Mouse (Mus musculus) forebrain, embryonic 15.5 days (tissue): ENCODE results near the gene Map3k14. TPM values are rescaled to one million over a fixed set of nuclear protein-coding genes. Genes with fewer than 3 reads are reported as not detected.
A peak's percentile ranks its signal among the peaks of the same experiment; 100 is the strongest.

ENCODE experiments used
- ATAC-seq: fragments of 200-750 bp; cut with Nextera tagmentation; replicated peaks from 2 replicates; pipeline ENCODE4 v1.8.0; 2017; ENCODE audit warnings: mild to moderate bottlenecking, moderate TSS enrichment, moderate library complexity
- H3K27ac ChIP-seq: fragments of 300-500 bp; sonication (generic); replicated peaks from 2 replicates; pipeline ENCODE4 v1.5.1; 2015; ENCODE audit warnings: mild to moderate bottlenecking, inconsistent platforms
- H3K27me3 ChIP-seq: fragments of 300-500 bp; sonication (generic); 2 replicates; pipeline ENCODE4 v1.6.1; 2015; ENCODE audit warnings: inconsistent platforms
- H3K36me3 ChIP-seq: fragments of 300-500 bp; sonication (generic); 2 replicates; pipeline ENCODE4 v1.6.1; 2015; ENCODE audit warnings: mild to moderate bottlenecking, inconsistent platforms
- H3K4me1 ChIP-seq: fragments of 300-500 bp; sonication (generic); 2 replicates; pipeline ENCODE4 v1.6.1; 2015; ENCODE audit warnings: inconsistent platforms
- H3K4me2 ChIP-seq: fragments of 300-500 bp; sonication (generic); replicated peaks from 2 replicates; pipeline ENCODE4 v1.6.1; 2015; ENCODE audit warnings: mild to moderate bottlenecking, inconsistent platforms
- H3K4me3 ChIP-seq: fragments of 300-500 bp; sonication (generic); 2 replicates; pipeline ENCODE4 v1.5.1; 2015; ENCODE audit warnings: mild to moderate bottlenecking, inconsistent platforms
- H3K9ac ChIP-seq: fragments of 300-500 bp; sonication (generic); replicated peaks from 2 replicates; pipeline ENCODE4 v1.6.1; 2015; ENCODE audit warnings: mild to moderate bottlenecking, inconsistent platforms
- H3K9me3 ChIP-seq: fragments of 300-500 bp; sonication (generic); 2 replicates; pipeline ENCODE4 v1.6.1; 2016; ENCODE audit warnings: inconsistent platforms
- WGBS: fragments of 180-500 bp; shearing (Covaris S2); methylation state at CpG from one replicate; pipeline ENCODE4 v1.1.7; 2015; ENCODE audit warnings: mixed read lengths; 5-methylcytosine and 5-hydroxymethylcytosine counted together
- polyA plus RNA-seq: library from polyadenylated mRNA; unstranded; fragments of >200 nt; fragmentation: Nextera tagmentation; extraction: Ambion mirVana; gene quantifications from 2 replicates; pipeline ENCODE4 v1.2.1, GENCODE M21; 2015

The Map3k14 gene
- polyA plus RNA-seq, 1 experiment from 2014 or later: 3.9 TPM

- Histone ChIP-seq H3K4me2 (peak overlapping the region; percentile 88; the same call in 1 of the 2 replicates), H3K4me1 (peaks cover 46% of the 10 kb centered on the region), H3K9ac (no peak overlapping the region), H3K27me3 (no peaks in the 10 kb centered on the region), H3K4me3 (no peak overlapping the region), H3K27ac (peak overlapping the region; percentile 89), H3K36me3 (no peaks in the 10 kb centered on the region), H3K9me3 (no peaks in the 10 kb centered on the region)
- 77% methylated on average over 4 of the region's 4 CpGs for WGBS
- ATAC-seq: no peak
Observed at GRCm38 (mm10) chr11:103268350-103268749, 1.1 kb upstream of the Map3k14 start.

GRCm38 (mm10) chr11:103266729-103267345 lies 435 bp downstream of the Map3k14 start:
- WGBS: under 1% methylated on average over 42 of the region's 42 CpGs
- Histone ChIP-seq H3K27me3 (no peaks in the 10 kb centered on the region), H3K4me3 (peak overlapping the region; percentile 71), H3K4me1 (peaks cover 53% of the 10 kb centered on the region), H3K36me3 (no peaks in the 10 kb centered on the region), H3K4me2 (peak overlapping the region; percentile 88), H3K9ac (peak overlapping the region; percentile 75), H3K9me3 (no peaks in the 10 kb centered on the region), H3K27ac (peak overlapping the region; percentile 89)
- ATAC-seq: peak; percentile 82

DNA sequence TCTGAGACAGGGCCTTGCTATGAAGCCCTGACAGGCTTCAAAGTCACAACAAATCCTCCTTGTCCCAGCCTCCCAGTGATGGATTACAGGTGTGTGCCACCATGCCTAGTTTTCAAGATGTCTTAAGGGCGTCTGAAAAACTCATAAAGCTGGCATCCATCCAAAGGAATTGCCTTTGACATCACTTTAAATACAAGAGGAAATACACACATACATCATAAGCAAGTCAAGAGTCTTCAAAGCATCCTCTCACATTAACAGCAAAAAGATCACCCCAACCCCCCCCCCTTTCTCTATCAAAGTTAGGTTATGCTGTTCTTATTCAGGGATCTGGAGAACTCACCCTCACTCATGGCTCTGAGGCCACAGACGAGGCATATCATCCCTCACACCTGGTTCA lies 1.4 kb downstream of the Map3k14 start:
- no peaks in the 10 kb centered on the region for H3K9me3 ChIP-seq
- H3K4me3 ChIP-seq: peak overlapping the region; percentile 71
- H3K4me2 ChIP-seq: peak overlapping the region; percentile 88
- H3K36me3 ChIP-seq: no peaks in the 10 kb centered on the region
- H3K27ac ChIP-seq: no peak overlapping the region
- no peak overlapping the region for H3K9ac ChIP-seq
- WGBS: 57% methylated on average over 2 of the region's 2 CpGs
- H3K27me3 ChIP-seq: no peaks in the 10 kb centered on the region
- H3K4me1 ChIP-seq: peaks cover 53% of the 10 kb centered on the region
- no peak for ATAC-seq

- H3K4me2 ChIP-seq: peak overlapping the region; percentile 32
- 0 out of 2 replicates have a peak overlapping the region, but pooled peaks have one; percentile 17 for H3K9ac ChIP-seq
- WGBS: 20% methylated on average over 7 of the region's 7 CpGs
- no peaks in the 10 kb centered on the region for H3K36me3 ChIP-seq
- peaks cover 53% of the 10 kb centered on the region for H3K4me1 ChIP-seq
- no peak overlapping the region for H3K27ac ChIP-seq
- H3K27me3 ChIP-seq: no peaks in the 10 kb centered on the region
- no peak overlapping the region for H3K4me3 ChIP-seq
- no peak for ATAC-seq
- no peaks in the 10 kb centered on the region for H3K9me3 ChIP-seq
Observed at GRCm38 (mm10) chr11:103265211-103265610, 2.1 kb downstream of the Map3k14 start.

GRCm38 (mm10) chr11:103264427-103265005 lies 2.8 kb downstream of the Map3k14 start:
- ATAC-seq: no peak
- no peaks in the 10 kb centered on the region for H3K9me3 ChIP-seq
- peak overlapping the region; percentile 20; the same call in 1 of the 2 replicates for H3K9ac ChIP-seq
- peak overlapping the region; percentile 51 for H3K27ac ChIP-seq
- peaks cover 53% of the 10 kb centered on the region for H3K4me1 ChIP-seq
- H3K36me3 ChIP-seq: no peaks in the 10 kb centered on the region
- no peak overlapping the region for H3K4me3 ChIP-seq
- 53% methylated on average over 20 of the region's 20 CpGs for WGBS
- peak overlapping the region; percentile 9; the same call in 1 of the 2 replicates for H3K4me2 ChIP-seq
- H3K27me3 ChIP-seq: no peaks in the 10 kb centered on the region

- WGBS: 39% methylated on average over 10 of the region's 10 CpGs
- H3K9me3 ChIP-seq: no peaks in the 10 kb centered on the region
- H3K27ac ChIP-seq: 0 out of 2 replicates have a peak overlapping the region, but pooled peaks have one; percentile 20
- peak overlapping the region; percentile 25; the same call in 1 of the 2 replicates for H3K9ac ChIP-seq
- H3K4me3 ChIP-seq: no peak overlapping the region
- H3K36me3 ChIP-seq: no peaks in the 10 kb centered on the region
- no peaks in the 10 kb centered on the region for H3K27me3 ChIP-seq
- H3K4me2 ChIP-seq: no peak overlapping the region
- peaks cover 51% of the 10 kb centered on the region for H3K4me1 ChIP-seq
- no peak for ATAC-seq
Observed at GRCm38 (mm10) chr11:103263551-103263950, 3.7 kb downstream of the Map3k14 start.

DNA sequence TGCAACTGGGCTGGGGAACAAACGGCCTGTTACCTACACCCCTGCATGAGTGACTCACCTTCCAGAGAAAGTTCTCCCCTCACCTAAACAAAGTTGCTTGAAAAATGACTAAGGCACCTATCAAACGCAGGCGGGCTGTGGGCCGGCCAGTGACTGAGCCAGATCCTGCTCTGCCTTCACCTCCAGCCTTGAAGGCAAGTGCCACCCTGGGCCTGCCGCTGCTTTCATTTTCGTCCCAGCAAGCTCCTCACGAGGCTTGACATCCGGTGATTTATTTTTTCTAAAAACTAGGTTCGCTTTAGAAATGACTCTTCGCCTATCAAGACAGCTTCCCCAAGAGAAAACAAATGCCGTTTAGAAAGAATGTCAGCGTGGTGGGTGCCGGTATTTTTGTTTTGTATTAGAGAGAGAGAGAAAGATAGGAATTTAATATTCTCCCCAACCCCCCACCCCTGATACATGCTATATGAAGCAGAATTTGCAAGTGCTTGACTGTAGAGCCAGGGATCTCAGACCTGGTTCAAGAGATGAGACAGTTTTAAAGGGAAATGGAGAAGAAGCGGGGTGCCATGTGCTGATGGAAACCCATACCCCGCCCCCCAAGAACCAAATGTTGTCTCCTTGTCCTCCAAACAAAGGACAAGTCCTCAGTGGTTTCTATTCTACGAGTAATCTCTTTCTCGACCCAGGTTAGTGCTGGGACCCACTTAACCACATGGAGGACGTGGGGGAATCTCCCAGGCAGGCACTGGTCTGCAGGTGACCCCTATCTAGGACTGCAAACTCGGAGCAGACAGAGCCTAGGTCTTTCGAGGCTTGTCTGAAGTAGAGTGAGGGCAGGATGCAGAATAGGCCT lies 4.6 kb downstream of the Map3k14 start:
- Histone ChIP-seq H3K4me2 (no peak overlapping the region), H3K27me3 (no peaks in the 10 kb centered on the region), H3K4me1 (peaks cover 43% of the 10 kb centered on the region), H3K36me3 (no peaks in the 10 kb centered on the region), H3K27ac (no peak overlapping the region), H3K9me3 (no peaks in the 10 kb centered on the region), H3K9ac (no peak overlapping the region), H3K4me3 (no peak overlapping the region)
- ATAC-seq: no peak
- 77% methylated on average over 20 of the region's 20 CpGs for WGBS

GRCm38 (mm10) chr11:103261671-103262411 lies 5.4 kb downstream of the Map3k14 start:
- H3K27me3 ChIP-seq: no peaks in the 10 kb centered on the region
- no peak overlapping the region for H3K4me3 ChIP-seq
- no peaks in the 10 kb centered on the region for H3K9me3 ChIP-seq
- ATAC-seq: no peak
- 90% methylated on average over 7 of the region's 7 CpGs for WGBS
- H3K4me1 ChIP-seq: peaks cover 42% of the 10 kb centered on the region
- no peak overlapping the region for H3K9ac ChIP-seq
- H3K27ac ChIP-seq: no peak overlapping the region
- H3K4me2 ChIP-seq: no peak overlapping the region
- H3K36me3 ChIP-seq: no peaks in the 10 kb centered on the region

DNA sequence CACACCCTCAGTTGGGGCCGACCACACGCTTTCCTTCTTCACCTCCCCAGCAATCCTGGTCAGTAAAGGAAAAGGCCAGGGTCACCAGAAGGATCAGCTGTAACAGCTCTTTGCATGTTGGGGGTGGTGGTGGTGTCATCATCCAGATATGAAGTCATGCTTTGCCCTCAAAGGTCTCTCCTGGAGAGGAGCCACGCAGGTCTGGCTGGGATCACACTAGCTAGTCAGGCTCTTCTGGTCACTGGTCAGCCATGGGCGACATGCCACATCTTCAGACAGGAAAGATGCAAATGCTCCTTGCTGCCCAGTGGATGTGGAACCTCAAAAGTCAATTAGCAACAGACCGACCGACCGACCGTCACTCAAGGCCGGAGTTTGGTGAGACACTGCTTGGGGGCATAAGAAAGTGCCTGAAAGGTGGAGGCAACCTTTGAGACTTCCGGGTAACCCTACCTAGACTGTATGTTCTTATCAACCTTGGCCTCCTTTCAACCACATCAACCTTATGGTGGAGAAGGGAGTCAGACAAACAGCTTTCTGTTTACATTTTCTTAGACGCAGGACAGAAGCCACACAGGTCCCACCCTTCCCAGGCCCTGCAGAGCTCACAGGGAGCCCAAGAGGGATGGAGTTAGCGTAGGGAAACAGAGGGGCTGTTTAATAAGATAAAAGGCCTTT lies 6.6 kb downstream of the Map3k14 start:
- Histone ChIP-seq H3K9ac (no peak overlapping the region), H3K27ac (no peak overlapping the region), H3K4me1 (peaks cover 30% of the 10 kb centered on the region), H3K27me3 (no peaks in the 10 kb centered on the region), H3K36me3 (no peaks in the 10 kb centered on the region), H3K9me3 (no peaks in the 10 kb centered on the region), H3K4me3 (no peak overlapping the region), H3K4me2 (no peak overlapping the region)
- no peak for ATAC-seq
- 94% methylated on average over 12 of the region's 12 CpGs for WGBS

DNA sequence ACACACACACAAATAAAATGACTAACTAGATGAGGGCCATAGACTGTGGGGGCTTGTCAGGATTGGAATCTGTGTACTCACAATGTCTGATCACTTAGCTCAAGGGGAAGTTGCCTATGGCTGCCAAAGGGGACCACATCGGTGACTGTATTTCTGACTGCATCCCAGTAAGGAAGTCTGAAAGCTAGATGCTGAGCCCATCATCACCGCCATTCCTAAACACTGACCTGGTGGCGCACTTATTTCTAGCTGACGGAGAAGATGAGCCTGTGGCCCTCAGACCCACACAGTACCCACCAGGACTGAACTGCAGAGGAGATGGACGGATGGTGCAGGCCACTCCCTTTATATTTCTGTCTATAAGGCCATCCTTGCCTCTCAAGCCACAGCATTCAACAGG lies 7.2 kb downstream of the Map3k14 start:
- no peaks in the 10 kb centered on the region for H3K27me3 ChIP-seq
- WGBS: 95% methylated on average over 5 of the region's 5 CpGs
- no peak overlapping the region for H3K9ac ChIP-seq
- H3K4me1 ChIP-seq: peaks cover 24% of the 10 kb centered on the region
- no peak overlapping the region for H3K4me2 ChIP-seq
- no peaks in the 10 kb centered on the region for H3K9me3 ChIP-seq
- no peak for ATAC-seq
- H3K27ac ChIP-seq: no peak overlapping the region
- H3K4me3 ChIP-seq: no peak overlapping the region
- H3K36me3 ChIP-seq: no peaks in the 10 kb centered on the region

DNA sequence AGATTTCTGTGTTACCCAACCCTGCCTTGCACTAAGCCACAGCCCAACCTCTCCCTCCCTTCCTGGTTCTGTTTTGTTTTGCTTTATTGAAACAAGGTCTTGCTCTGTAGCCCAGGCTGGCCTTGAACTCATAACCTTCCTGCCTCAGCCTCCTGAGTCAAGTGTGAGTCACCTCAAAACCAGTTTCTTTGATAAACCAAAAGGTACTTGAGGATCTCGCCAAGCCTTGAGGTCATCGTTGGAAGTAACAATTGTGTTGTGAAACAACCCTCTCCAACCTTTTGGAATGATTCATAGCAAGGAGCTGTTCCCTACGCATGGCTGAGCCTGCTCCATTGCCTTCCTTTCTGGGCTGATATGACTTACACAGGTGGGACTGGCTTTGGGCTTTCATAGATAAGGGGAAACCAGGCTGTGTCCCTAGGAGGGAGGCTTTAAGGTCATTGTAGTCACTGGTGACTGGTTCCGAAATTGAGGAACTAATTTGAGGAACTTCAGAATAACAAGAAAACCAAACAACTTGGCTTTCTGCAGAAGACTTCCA lies 9.3 kb downstream of the Map3k14 start:
- no peaks in the 10 kb centered on the region for H3K27me3 ChIP-seq
- H3K9me3 ChIP-seq: no peaks in the 10 kb centered on the region
- peaks cover 4% of the 10 kb centered on the region; the same call in 1 of the 2 replicates for H3K4me1 ChIP-seq
- 90% methylated on average over 4 of the region's 4 CpGs for WGBS
- H3K4me3 ChIP-seq: no peak overlapping the region
- no peak overlapping the region for H3K27ac ChIP-seq
- H3K4me2 ChIP-seq: no peak overlapping the region
- ATAC-seq: no peak
- H3K36me3 ChIP-seq: no peaks in the 10 kb centered on the region
- no peak overlapping the region for H3K9ac ChIP-seq
